Mouse (Mus musculus): ENCODE data around the gene Tjp3. TPM values are rescaled to one million over a fixed set of nuclear protein-coding genes. Genes with fewer than 3 reads are reported as not detected.

Tjp3 gene
- total RNA-seq, 1 experiment: 5.2 TPM

DNA sequence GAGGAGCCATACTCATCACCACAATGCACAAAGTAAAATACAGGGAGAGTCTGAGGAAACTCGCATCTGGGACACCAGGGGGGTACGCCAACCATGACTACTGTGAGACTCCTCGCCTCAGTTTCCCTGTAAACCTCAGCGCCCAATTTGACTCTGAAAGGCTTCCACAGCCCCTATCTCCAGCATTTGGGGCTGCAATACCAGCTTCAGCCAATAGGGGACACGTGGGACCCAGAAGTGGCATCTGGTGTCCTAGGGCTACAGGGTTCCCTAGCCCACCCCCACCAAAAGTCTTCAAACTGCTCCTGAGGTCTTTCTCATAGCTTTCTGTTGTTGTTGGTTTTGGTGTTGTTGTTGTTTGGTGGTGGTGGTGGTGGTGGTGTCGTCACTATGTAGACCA lies 2.8 kb downstream of the Tjp3 start:
- H3K4me3 ChIP-seq (ENCODE audit: insufficient read depth in 1 of 2, low read depth in 1 of 2, low read length in 2 of 2, poor library complexity in 1 of 2, severe bottlenecking in 1 of 2): peak overlapping the region; percentile 21 to 47; a peak in 3 of 4 replicates
- no peaks in the 10 kb centered on the region for H3K36me3 ChIP-seq (ENCODE audit: control insufficient read depth, insufficient read depth, low read length, poor library complexity, severe bottlenecking)
- no peak overlapping the region for H3K9ac ChIP-seq (ENCODE audit: insufficient read depth, low read depth, low read length, poor library complexity, severe bottlenecking)
- TF ChIP-seq CHD2 (IDR thresholded peaks at IDR 0.05; ENCODE audit: low read depth, low read length) (no peak), ZC3H11A (IDR thresholded peaks at IDR 0.05; ENCODE audit: borderline replicate concordance, low read depth, low read length) (no peak), HCFC1 (IDR thresholded peaks at IDR 0.05; ENCODE audit: borderline replicate concordance, insufficient read depth, low read length) (no peak), MAFK (IDR thresholded peaks at IDR 0.05; ENCODE audit: insufficient read depth, low read depth, low read length) (no peak), ZNF384 (IDR thresholded peaks at IDR 0.05; ENCODE audit: low read depth, low read length) (no peak)
- peaks cover 4 to 29% of the 10 kb centered on the region in 2 experiments for H3K4me1 ChIP-seq (ENCODE audit: control insufficient read depth in 2 of 2, insufficient read depth in 2 of 2, low read length in 2 of 2, poor library complexity in 1 of 2)
- no peaks in the 10 kb centered on the region for H3K9me3 ChIP-seq (ENCODE audit: control insufficient read depth, insufficient read depth, low read depth, low read length)
- in situ Hi-C loops (cut with MboI; ENCODE audit: low sequenced_read_pairs in 2 of 2, unreplicated experiment in 2 of 2): no loop called here
- peak; percentile 76 for DNase-seq (ENCODE audit: low read depth, low spot score)
- no peak overlapping the region for H3K27ac ChIP-seq (ENCODE audit: insufficient read depth, low read depth, low read length, poor library complexity, severe bottlenecking)

DNA sequence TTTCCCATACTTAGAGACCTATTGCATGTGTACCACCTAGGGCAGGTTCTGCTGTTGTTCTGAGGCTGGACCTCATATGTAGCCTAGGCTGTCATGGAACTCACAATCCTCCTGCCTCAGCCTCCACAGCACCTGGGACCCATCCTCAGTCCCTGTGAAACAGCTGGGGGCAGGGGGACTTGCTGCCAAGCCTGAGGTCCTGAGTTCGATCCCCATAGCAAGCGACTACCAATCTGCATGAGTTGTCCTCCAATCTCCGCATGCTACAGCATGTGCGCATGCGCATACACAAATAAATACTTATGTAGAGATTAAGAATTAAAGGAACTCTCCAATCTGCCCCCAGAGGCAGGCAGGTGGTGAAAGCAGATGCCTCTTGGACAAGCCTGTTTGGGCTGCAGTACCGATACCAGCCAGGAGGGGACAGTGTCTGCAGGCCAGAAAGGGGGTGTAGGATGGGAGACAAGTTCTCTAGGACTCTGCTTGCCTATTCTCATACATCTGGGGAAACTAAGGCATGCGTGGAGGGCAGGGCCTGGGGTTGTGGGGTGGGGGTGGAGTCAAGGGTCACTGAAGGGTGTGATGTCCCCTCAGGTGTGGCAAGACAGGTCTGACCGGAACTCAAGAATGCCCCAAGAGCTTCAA lies 3.7 kb downstream of the Tjp3 start:
- no peak overlapping the region for H3K9ac ChIP-seq (ENCODE audit: insufficient read depth, low read depth, low read length, poor library complexity, severe bottlenecking)
- H3K27ac ChIP-seq (ENCODE audit: insufficient read depth, low read depth, low read length, poor library complexity, severe bottlenecking): no peak overlapping the region
- H3K4me1 ChIP-seq (ENCODE audit: control insufficient read depth in 2 of 2, insufficient read depth in 2 of 2, low read length in 2 of 2, poor library complexity in 1 of 2): peaks cover 4 to 33% of the 10 kb centered on the region in 2 experiments
- no peaks in the 10 kb centered on the region for H3K36me3 ChIP-seq (ENCODE audit: control insufficient read depth, insufficient read depth, low read length, poor library complexity, severe bottlenecking)
- TF ChIP-seq ZNF384 (IDR thresholded peaks at IDR 0.05; ENCODE audit: low read depth, low read length) (no peak), HCFC1 (IDR thresholded peaks at IDR 0.05; ENCODE audit: borderline replicate concordance, insufficient read depth, low read length) (no peak), MAFK (IDR thresholded peaks at IDR 0.05; ENCODE audit: insufficient read depth, low read depth, low read length) (no peak)
- H3K4me3 ChIP-seq (ENCODE audit: insufficient read depth in 1 of 2, low read depth in 1 of 2, low read length in 2 of 2, poor library complexity in 1 of 2, severe bottlenecking in 1 of 2): peak overlapping the region in 1 of 2 experiments; percentile 47; a peak in 2 of 4 replicates
- H3K9me3 ChIP-seq (ENCODE audit: control insufficient read depth, insufficient read depth, low read depth, low read length): no peaks in the 10 kb centered on the region
- in situ Hi-C loops (cut with MboI; ENCODE audit: low sequenced_read_pairs in 2 of 2, unreplicated experiment in 2 of 2): no loop called here
- DNase-seq (ENCODE audit: low read depth, low spot score): peak; percentile 77

DNA sequence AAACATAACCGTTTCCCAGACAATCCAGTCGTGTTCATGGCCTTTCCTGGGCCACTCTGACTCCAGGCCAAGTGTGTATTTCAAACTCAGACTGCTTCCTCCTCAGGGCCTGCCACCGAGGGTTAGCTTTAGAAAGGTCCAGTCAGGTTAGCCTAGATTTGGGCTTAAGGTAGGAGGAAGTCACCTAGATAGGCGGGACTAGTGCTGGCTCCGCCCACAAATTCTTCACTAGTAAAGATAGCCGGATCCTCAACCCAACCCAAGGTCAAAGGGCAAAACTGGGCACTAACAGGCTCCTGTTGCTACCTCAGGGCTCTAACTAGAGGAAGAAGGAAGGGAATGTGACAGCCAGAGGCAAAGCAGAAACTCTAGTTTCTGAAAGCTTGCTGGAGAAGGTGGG lies 4.8 kb downstream of the Tjp3 start:
- H3K36me3 ChIP-seq (ENCODE audit: control insufficient read depth, insufficient read depth, low read length, poor library complexity, severe bottlenecking): no peaks in the 10 kb centered on the region
- DNase-seq (ENCODE audit: low read depth, low spot score): no peak
- H3K9ac ChIP-seq (ENCODE audit: insufficient read depth, low read depth, low read length, poor library complexity, severe bottlenecking): no peak overlapping the region
- H3K4me1 ChIP-seq (ENCODE audit: control insufficient read depth in 2 of 2, insufficient read depth in 2 of 2, low read length in 2 of 2, poor library complexity in 1 of 2): peaks cover 2 to 31% of the 10 kb centered on the region in 2 experiments
- no peaks in the 10 kb centered on the region for H3K9me3 ChIP-seq (ENCODE audit: control insufficient read depth, insufficient read depth, low read depth, low read length)
- H3K27ac ChIP-seq (ENCODE audit: insufficient read depth, low read depth, low read length, poor library complexity, severe bottlenecking): no peak overlapping the region
- in situ Hi-C loops (cut with MboI; ENCODE audit: low sequenced_read_pairs in 2 of 2, unreplicated experiment in 2 of 2): no loop called here
- no peak for TF ChIP-seq HCFC1 (IDR thresholded peaks at IDR 0.05; ENCODE audit: borderline replicate concordance, insufficient read depth, low read length)
- TF ChIP-seq CHD2 (IDR thresholded peaks at IDR 0.05; ENCODE audit: low read depth, low read length): no peak
- no peak for TF ChIP-seq MAFK (IDR thresholded peaks at IDR 0.05; ENCODE audit: insufficient read depth, low read depth, low read length)
- TF ChIP-seq ZC3H11A (IDR thresholded peaks at IDR 0.05; ENCODE audit: borderline replicate concordance, low read depth, low read length): no peak
- TF ChIP-seq ZNF384 (IDR thresholded peaks at IDR 0.05; ENCODE audit: low read depth, low read length): no peak
- H3K4me3 ChIP-seq (ENCODE audit: insufficient read depth in 1 of 2, low read depth in 1 of 2, low read length in 2 of 2, poor library complexity in 1 of 2, severe bottlenecking in 1 of 2): no peak overlapping the region

DNA sequence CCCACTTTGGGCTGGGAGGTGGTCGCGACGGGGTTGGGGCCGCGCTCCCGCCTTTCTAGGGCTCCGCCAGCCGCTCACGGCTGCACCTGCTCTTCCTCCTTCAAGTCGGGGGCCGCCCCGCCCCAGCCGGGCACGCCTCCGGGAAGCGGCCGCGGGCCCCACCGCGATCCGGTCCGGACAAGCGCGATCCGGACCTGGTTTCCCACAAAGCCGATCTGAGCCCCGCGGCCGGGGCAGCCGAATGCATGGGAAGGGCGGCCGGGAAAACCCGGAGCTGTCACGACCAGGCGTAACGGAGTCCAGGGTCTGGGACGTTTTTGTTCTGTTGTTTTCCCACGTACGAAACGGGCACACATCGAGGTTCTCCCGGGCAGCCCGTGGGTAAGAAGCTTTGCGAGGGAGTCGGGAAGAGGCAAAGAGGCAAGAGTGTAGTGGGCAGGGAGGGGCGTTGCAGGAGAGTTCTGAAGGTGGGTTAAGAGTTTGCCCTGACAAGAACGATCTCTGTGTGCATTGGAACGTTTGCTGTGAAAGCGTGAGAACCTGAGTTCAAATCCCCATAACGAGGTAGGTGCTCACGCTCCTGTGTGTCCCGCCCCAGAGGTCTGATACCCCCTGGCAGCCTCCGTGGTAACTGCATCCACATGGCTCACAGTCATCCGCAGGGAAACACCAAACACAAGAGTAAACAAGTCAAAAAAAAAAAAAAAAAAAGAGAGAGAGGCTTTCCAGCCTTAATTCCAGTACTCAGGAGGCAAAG lies 5.5 kb downstream of the Tjp3 start:
- in situ Hi-C loops (cut with MboI; ENCODE audit: low sequenced_read_pairs in 2 of 2, unreplicated experiment in 2 of 2): no loop called here

More for the DNA sequence above, 5.5 kb downstream of the Tjp3 start:
- DNase-seq (ENCODE audit: low read depth, low spot score): peak; percentile 85
- Histone ChIP-seq H3K9ac (ENCODE audit: insufficient read depth, low read depth, low read length, poor library complexity, severe bottlenecking) (peak overlapping the region; percentile 61), H3K36me3 (ENCODE audit: control insufficient read depth, insufficient read depth, low read length, poor library complexity, severe bottlenecking) (no peaks in the 10 kb centered on the region; the same call in 1 of the 2 replicates), H3K4me1 (ENCODE audit: control insufficient read depth in 2 of 2, insufficient read depth in 2 of 2, low read length in 2 of 2, poor library complexity in 1 of 2) (peaks cover 0 to 30% of the 10 kb centered on the region in 2 experiments; a peak in 2 of 4 replicates), H3K27ac (ENCODE audit: insufficient read depth, low read depth, low read length, poor library complexity, severe bottlenecking) (no peak overlapping the region; the same call in 1 of the 2 replicates), H3K4me3 (ENCODE audit: insufficient read depth in 1 of 2, low read depth in 1 of 2, low read length in 2 of 2, poor library complexity in 1 of 2, severe bottlenecking in 1 of 2) (peak overlapping the region; percentile 65 to 67), H3K9me3 (ENCODE audit: control insufficient read depth, insufficient read depth, low read depth, low read length) (no peaks in the 10 kb centered on the region)
- TF ChIP-seq HCFC1 (IDR thresholded peaks at IDR 0.05; ENCODE audit: borderline replicate concordance, insufficient read depth, low read length): peak; percentile 70; the same call in 1 of the 2 replicates
- peak; percentile 7; the same call in 1 of the 2 replicates for TF ChIP-seq ZNF384 (IDR thresholded peaks at IDR 0.05; ENCODE audit: low read depth, low read length)
- TF ChIP-seq MAFK (IDR thresholded peaks at IDR 0.05; ENCODE audit: insufficient read depth, low read depth, low read length): no peak
